Mouse (Mus musculus): Measurements from ENCODE around the gene Kansl1l.

Gene Kansl1l

DNA sequence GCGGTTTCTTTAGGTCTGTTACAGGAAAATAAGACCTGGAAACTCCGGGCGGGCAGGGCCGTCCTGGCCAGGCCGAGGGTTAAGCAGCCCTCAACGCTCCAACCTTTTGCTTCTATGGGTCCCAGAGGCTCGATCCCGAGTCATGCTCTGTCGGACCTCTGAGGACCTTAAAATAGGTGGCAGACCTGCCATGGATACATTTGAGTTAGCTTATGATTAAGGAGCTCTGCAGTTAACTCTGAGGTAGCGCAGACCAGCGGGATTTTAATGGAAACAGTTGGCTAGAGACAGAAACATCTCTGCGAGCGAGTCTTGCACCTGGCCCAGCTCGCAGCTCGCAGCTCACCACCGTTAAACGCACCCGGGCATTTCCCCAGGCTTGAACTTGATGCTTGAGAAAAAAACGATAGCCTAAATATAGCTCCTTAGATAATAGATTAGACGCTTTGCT is 528 bp upstream of the Kansl1l start:
- DNase-seq (ENCODE audit: low spot score in 2 of 2) = no peak

DNA sequence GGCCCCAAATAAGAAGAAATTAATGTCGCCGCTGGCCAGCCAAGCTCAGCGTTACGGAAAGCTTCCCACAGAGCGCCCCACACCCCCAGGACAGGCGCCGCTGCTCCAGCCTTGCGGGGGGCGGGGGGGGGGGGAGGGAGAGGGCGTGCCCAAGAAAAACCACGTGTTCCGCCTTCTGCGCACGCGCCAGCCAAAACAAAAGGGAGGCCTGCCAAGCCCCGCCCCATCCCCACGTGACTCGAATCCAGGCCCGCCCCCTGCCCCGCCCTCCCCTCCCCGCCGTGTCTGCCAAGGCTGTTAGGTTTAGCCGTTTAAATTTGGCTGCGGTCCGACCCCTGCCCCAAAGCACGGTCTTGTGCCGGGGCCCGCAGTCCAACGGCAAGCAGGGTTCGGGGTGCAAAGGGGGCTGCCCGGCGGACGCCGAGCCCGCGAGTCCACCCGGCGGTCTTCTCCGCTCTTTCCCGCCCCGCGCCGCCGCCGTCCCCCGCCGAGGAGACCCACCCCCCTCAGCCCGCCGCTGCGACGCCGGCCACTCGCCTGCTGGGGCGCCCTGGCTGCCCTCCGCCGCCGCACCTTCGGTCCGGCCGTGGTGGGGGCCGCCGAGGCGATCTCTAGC is 417 bp downstream of the Kansl1l start:
- DNase-seq (ENCODE audit: low spot score in 2 of 2) = peak; percentile 79 to 92

DNA sequence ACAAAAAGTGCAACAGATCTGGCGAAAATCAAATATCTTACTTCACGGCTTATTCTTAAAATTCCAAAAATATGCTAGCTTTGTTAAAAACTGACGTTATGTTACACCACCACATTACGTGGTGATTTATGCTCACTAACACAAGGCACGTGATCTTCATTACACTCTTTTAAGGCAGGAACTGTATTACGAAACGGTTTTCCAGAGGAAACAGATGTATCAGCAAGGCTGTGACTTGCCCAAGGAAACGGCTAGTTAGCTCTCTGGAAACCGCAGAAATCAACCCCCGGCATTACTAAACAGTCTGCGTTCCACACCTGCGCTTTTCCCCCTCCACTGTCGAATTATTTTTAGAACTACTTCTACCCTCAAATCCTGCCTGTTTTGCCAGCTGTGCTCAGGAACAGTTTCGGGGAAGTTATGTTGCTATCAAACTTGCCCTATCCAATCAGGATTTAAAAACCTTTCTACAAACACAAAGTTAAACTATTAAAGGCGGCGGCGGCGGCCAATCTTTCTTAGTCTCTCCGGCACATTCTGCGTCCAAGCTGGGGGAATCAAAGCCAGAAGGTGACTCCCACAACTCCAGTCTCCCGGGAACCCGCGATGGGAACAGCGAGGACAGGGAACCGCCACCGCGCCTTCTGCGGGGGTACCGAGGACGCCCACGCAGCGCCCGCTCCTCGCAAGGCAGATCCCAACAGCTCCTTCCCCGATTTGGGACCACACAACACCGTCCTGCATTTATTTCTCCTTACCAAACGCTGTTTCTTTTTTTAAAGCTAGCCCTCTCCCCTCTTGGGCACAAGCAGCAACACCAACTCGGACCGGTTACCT is 1.2 kb downstream of the Kansl1l start:
- peak; percentile 60 to 66 for DNase-seq (ENCODE audit: low spot score in 2 of 2)

DNA sequence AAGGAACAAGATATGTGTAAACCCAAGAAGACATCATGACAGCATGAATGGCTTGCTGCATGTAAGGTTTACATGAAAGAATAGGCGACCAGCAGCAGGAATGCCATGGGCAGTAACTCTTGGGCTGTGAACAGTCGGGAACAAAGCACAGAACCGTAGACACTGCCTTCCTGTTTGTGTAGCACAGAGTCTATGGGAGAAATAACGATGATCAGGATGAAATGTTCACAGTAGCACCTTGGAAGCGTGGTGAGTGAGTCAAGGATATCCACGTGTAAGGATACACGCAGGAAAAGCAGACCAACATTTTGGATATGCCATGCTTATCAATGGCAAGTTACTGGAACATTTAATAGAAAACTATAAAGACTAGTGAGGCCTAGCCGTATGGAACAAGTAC is 2.6 kb downstream of the Kansl1l start:
- no peak for DNase-seq (ENCODE audit: low spot score in 2 of 2)

DNA sequence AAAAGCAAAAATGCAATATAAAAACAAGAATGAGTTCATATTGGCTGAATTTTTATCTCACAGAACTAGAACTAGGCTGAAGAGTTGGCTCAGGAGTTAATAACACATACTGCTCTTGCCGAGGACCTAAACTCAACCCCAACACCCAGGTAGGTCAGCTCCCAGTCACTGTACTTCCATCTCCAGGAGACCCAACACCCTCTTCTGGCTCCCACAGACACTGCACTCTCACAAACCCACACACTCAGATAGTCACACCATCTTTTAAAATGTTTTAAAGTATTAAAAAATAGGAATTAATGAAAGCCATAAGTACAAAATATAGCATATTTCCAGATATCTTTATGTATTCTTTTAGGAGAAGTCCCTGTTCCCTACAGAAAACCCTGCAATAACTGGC is 4.2 kb downstream of the Kansl1l start:
- DNase-seq (ENCODE audit: low spot score in 2 of 2) = no peak

DNA sequence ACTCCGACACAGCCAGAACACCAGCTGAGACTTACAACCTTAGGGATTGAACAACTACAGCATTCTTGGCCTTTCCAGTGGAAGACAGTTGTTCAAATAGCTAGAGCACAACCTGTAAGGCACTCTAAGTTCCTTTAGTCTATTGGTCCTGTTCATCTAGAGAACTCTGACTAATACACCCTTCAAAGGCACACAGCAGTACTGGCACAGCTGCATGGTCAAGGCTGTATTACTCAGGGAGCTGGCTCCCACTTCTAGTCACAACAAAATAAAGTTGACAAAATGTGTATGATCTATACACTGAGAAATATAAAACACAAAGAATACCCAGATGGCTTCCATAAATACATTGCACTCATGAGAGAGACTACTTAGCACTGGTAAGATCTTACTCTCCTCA is 10.5 kb downstream of the Kansl1l start:
- no peak for DNase-seq (ENCODE audit: low spot score in 2 of 2)

DNA sequence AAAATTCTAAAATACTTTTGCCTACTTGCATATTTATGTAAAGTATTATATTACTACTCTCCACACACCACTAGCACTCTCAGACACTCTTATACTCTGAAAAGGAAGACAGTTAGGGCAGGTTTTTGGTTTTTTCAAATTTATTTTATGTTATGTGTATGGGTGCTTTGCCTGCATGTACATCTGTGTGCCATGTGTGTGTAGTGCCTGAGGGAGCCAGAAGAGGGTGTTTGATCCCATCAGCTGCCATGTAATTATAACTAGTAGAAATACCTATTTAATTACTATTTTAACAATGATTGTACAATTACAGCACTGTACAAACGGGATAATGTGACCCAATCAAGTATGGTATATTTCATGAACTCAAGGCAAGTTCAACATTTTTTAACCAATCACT is 12.0 kb downstream of the Kansl1l start:
- DNase-seq (ENCODE audit: low spot score in 2 of 2) = no peak

DNA sequence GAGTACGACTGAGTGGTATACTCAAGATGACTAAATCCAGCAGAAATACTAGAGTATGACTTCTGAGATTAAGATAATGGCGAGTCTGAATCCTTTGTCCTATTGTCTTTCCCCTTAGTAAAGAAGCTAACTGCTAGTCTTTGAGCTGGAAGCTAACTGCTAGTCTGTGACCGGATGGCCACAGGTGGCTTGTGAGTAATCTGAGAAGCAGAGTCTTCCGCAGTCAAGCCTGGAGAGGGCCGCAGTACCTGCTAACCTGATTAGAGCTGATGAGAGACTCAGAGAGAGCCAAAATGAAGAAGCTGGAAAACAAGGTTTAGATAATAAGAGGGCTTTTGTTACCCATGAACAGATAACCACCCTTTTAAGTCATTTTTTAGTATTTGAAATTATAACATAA is 12.7 kb downstream of the Kansl1l start:
- no peak for DNase-seq (ENCODE audit: low spot score in 2 of 2)

DNA sequence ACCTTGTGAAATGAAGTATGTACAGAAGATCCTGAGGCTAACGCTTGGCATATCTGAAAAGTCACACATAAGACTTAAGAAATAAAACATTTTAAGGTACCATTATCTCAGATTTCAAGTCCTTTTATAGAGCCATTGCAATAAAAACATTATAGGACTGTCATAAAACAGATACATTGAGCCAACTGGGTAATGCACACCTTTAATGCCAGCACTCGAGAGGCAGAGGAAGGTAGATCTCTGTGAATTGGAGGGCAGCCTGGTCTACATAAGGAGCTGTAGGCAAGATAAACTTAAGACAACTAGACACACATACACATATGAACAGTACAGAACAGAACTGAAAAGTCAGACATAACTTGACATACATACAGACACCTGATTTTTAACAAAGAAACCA is 19.4 kb downstream of the Kansl1l start:
- no peak for DNase-seq (ENCODE audit: low spot score in 2 of 2)

DNA sequence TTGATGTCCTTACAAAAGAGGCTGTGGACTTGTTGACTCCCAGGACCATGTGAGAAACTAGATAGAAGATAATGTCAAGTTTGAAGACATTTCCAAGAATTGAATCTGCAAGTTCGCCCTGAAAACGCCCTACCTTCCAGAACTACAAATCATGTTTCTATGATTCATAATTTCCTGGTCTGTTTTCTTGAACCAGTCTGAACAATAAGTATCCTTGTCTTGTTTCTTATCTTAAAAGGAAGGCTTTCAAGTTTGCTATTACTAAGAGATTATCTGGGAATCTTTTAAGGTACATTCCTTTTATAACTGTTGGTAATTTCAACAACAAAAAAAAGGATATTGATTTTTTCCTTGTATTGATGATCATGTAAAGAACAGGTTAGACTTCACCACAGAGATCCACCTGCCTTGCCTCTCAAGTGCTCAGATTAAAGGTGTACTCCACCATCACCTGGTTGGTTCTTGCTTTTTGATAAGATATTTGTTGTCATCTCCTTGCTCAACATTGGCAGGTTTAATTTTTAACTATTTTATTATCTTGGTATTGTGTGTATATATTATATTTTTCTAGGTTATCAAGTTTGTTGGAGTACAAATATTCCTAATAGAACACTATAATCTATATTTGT is 24.4 kb downstream of the Kansl1l start:
- DNase-seq (ENCODE audit: low spot score in 2 of 2) = no peak

DNA sequence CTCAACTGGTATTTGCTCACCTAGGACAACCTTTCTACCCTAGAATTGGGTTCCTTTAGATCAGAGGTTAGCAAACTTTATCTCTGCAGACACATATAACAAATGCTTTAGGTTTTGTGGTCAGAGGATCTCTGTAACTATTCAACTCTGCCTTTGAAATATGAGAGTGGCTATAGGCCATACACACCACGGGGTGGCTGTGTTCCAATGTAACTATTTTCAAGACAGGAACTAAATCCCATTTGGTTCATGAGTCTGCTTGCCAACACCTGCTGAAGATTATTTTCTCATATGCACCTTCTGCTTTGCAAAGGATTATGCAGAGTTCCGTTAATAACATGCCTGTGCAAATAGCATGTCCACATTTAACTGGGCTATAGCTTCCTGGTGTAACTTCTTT is 35.1 kb downstream of the Kansl1l start:
- no peak for DNase-seq (ENCODE audit: low spot score in 2 of 2)

DNA sequence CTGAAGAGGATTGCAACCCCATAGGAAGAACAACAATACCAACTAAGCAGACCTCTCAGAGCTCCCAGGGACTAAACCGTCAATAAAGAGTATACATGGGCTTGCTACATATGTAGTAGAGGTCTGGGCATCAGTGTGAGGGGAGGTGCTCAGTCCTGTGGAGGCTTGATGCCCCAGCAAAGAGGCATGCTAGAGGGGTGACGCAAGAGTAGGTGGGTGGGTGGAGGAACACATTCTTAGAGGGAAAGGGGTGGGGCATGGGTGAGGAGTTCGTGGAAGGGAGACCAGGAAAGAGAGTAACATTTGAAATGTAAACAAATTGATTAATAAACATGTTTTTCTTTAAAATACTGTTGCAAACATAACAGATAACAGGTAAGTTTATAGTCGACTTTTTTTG is 36.3 kb downstream of the Kansl1l start:
- no peak for DNase-seq (ENCODE audit: low spot score in 2 of 2)

DNA sequence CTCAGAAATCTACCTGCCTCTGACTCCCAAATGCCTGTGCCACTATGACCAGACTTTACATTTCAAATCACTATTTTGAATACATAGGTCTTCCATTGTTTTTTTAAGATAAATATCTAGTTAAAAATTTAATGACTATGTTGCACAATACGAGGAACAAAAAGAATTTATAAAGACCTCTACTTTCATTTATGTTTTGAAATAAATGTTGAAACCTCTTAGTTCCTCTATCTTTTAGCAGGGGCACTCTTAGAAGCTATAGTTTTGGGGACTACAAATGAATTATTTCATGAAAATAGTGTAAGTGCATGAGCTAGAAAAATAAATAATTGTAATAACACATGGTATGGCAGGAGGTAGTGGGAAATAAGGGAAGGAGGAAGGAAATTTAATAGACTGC is 38.6 kb downstream of the Kansl1l start:
- no peak for DNase-seq (ENCODE audit: low spot score in 2 of 2)

DNA sequence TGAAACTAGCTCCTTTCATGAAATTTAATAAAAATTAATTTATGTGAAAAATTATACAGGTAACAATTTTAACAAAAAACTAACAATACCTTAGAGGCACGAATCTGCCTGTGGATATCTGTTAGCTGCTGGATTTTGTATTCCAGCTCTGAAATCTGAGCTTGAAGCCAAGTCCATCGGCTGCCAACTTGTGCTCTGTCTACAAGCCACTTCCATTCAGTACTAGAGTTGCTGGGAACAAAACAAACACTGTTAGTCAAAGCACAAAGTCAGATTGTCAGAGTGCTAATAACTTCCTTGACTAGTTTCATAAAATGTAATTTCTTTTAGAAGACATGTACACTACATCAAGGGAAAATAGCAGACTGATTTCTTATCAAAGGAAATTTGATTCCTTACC is 39.5 kb downstream of the Kansl1l start:
- DNase-seq (ENCODE audit: low spot score in 2 of 2) = no peak

DNA sequence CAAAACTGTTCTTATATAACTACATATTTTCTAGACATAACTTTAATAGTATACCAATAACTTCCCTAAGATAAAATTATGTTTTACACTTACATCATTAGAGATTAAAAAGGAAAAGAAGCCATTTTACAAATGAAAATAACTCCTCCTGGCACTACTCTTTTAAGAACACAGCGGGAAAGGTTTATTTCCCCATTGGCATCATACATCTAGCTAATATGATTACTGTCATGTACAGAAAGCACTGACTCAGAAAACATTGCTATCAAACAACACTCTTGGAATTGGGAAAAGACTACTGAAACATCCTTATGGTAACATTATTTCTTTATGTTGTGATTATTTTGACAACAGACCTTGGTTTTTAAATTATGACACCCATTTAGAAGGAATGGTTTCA is 48.6 kb downstream of the Kansl1l start:
- DNase-seq (ENCODE audit: low spot score in 2 of 2) = no peak

DNA sequence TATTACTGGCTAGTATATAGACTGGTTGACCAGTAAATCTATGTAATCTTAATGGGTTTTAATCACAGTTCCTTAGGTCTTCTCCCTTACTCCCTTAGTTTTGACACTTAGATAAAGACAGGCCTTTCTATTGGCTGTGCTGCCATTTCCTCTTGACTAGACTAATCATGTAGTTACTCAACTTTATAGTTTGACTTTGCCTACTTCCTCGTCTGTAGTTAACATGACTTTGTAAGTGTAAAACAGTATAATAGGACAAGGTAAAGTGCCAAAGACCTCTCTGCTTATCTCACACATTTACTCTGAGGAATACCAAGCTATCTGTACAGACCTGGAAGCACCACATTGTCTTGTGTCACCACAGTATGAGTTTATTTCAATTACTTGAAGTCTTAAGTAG is 86.8 kb downstream of the Kansl1l start:
- DNase-seq (ENCODE audit: low spot score in 2 of 2) = no peak

DNA sequence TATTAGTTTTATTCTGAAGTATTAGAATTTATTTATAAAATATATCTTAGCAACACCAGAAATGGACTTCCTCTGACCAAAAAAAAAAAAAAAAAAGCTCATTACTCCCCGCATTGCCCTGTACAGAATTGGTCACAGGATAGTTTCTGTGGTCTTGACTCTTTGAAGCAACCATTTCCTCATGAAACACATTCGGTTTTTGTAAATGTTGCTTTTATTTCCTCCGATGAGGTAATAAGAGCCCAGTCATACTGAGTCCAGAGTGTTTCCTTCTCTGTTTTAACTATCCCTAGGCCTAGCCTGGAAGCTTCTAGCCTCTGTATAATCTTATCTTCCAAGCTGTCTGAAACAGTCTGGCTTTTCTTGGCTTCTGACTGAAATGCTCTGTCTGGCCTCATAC is 104.5 kb downstream of the Kansl1l start:
- DNase-seq (ENCODE audit: low spot score in 2 of 2) = no peak

DNA sequence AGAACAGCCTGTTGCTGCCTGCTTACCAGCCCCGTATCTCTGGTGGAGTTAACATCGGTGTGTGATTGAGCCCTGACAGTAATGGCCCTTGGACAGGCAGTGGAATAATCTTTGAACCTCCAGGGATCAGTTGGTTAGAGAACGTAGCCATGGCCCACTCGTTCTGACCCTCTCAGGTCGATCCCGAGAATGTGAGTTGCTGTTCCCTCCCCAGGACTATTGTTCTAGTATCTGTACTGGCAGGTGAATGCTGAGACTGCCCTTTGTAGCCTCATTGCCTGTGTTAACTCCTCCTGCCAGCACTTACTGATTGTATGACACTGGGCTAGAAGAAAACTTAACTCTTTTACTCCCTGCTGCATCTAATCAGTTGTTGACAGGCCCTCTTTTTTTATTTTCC is 112.8 kb downstream of the Kansl1l start:
- no peak for DNase-seq (ENCODE audit: low spot score in 2 of 2)

DNA sequence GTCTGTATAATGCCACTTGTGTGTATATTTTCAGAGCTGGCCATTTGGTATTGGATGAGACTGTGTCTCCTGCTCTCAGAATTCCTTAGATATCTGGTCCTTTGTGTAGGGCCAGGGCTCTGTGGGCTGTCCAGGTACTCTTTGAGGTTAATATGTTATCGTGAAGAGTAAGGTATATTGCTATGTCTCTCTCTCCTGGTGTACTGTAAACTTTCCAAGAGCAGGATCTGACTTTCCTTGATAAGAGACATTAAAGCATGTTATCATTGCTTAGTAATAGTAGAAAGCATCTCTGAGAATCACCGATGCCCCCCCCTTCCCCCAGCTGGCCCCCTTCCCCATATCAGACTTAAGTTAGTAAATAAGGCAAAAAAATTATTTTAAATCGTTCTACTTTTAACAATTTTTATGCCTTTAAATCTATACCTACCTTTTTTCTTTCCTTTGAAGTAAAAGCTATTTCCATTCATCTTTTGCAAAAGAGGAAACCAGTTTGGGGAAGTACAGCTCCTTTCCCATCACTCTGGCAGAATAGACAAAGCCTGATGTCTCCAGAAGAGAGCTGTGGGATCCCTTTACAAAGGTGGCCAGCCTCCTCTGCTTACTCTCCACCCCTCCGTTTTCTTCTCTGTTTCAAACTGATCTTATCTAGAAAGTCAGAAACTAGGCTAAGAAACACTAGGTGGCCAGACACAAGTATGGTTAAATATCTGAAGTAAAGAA is 114.6 kb downstream of the Kansl1l start:
- no peak for DNase-seq (ENCODE audit: low spot score in 2 of 2)

DNA sequence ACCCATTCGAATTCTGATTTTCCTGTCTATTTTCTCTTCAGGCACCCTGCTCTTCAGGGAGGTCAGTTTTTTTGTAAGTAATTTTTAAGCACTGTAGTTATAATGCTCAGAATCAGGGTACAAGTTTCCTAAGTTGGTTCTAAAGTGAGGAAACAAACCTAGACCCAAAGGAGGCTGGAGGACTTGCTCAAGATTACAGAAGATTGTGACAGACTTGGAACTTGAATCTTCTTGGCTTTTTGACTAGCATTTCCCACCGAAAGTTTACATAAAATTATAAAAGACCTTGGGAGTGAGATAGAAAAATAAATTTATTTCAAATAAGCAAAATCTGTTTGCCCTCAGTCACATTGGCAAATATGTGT is 115.8 kb downstream of the Kansl1l start:
- DNase-seq (ENCODE audit: low spot score in 2 of 2) = no peak

DNA sequence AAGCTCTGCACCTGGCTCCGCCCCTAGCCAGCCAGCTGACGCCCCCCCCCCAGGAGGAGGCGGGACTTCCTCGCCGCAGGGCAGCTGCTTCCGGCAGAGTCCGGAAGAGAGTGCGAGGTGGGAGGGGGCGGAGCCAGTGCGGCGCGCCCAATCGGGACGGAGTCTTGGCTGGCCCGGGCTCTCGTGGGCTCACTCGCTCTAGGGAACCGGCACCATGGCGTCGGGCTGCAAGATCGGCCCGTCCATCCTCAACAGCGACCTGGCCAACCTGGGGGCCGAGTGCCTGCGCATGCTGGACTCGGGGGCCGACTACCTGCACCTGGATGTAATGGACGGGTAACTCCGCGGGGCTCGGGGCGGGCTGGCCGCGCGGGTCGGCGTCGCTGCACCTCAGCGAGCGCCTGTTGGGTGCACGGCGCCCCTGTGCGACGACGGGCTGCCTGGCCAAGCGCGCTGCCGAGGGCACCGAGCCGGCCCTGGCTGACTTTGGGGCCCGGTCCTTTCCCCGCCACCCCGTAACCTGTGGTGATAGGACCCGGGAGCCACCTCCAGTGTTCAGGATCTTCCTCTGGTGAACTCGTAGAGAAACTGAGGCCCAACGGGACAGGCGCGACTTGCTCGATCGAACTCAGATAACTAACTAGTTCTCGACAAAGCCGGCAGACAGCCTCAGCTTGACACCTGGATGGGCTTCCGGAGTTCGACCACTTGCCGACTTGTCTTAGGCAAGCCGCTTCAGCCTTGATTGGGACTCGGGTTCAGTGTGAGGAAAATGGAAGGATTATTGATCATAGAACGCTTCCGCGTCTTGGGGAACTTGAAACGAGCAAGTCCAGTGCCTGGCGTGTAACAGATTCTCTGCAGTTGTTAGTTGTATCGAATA is 116.4 kb downstream of the Kansl1l start, which contains the start of gene Rpe:
Gene Rpe (plus strand): TSS at position 139 of the 883 bp plus-strand sequence.
- peak; percentile 91 to 93 for DNase-seq (ENCODE audit: low spot score in 2 of 2)

All from frontal cortex, postnatal 10 days (tissue).